Mouse (Mus musculus): Measurements from ENCODE around the gene Ppp3ca. TPM values are rescaled to one million over a fixed set of nuclear protein-coding genes. Genes with fewer than 3 reads are reported as not detected.

Gene Ppp3ca
- polyA plus RNA-seq, 1 experiment from 2014 or later = 52.2 TPM

DNA sequence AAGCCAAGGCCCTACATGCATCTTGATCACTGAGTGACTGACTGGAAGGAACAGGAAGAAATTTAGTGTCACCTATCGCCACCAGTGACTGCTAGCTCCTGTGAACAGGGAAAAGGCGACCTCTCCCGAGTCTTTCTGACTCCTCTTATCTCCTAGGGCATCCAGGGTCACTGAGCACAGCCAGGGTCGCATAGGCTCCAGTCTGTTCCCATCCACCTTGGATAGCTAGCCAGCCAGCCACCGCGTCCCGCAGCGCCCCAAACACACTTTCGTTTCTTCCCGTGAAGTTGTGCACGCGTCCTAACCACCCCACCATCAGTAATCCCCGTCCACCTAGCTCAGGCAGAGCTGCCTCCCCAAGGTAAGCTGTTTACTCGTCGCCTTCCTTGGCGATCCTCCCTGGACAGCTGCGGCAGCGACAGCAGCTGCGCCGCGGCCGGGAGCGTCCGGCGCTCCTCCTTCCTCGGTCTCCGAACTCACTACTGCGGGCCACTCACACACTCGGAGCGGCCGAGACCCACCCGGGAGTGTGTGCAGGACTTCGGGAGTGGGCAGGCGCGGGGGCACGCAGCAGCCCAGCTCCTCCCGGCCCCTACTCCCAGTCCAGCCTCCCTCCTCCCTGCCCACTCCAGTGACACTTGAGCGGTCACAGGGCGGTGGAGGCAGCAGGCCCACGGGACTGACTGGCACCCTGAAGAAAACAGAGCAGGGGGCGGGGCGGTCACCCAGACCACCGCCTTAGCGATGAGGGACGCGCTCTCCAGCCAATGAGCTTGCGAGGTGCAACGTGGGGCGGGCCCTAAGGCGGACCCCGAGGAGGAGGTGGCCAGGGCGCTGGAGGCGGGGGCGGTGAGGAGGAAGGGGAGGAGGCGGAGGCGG lies 454 bp upstream of the Ppp3ca start:
- Histone ChIP-seq H3K27me3 (ENCODE audit: control insufficient read depth, insufficient read depth, low read length) (no peaks in the 10 kb centered on the region), H3K4me3 (ENCODE audit: low read depth, low read length) (peak overlapping the region; percentile 88), H3K4me1 (ENCODE audit: control insufficient read depth, insufficient read depth, low read length) (peaks cover 10% of the 10 kb centered on the region), H3K9me3 (replicated peaks; ENCODE audit: control insufficient read depth, low read length) (no peaks in the 10 kb centered on the region), H3K9ac (ENCODE audit: low read depth, low read length) (peak overlapping the region; percentile 90), H3K36me3 (ENCODE audit: control insufficient read depth, insufficient read depth, low read length) (no peaks in the 10 kb centered on the region), H3K27ac (ENCODE audit: low read depth, low read length) (peak overlapping the region; percentile 94), H3K4me2 (peak overlapping the region; percentile 66)
- WGBS (ENCODE audit: insufficient replicate concordance) = under 1% methylated on average over 49 of the region's 56 CpGs
- ATAC-seq (replicated peaks; ENCODE audit: insufficient number of reproducible peaks, low FRiP score, low TSS enrichment) = peak; percentile 99

- WGBS (ENCODE audit: insufficient replicate concordance) = 1% methylated on average over 72 of the region's 92 CpGs
- H3K27ac ChIP-seq (ENCODE audit: low read depth, low read length) = peak overlapping the region; percentile 94
- H3K9me3 ChIP-seq (replicated peaks; ENCODE audit: control insufficient read depth, low read length) = no peaks in the 10 kb centered on the region
- peak overlapping the region; percentile 66 for H3K4me2 ChIP-seq
- H3K9ac ChIP-seq (ENCODE audit: low read depth, low read length) = peak overlapping the region; percentile 88
- peaks cover 10% of the 10 kb centered on the region for H3K4me1 ChIP-seq (ENCODE audit: control insufficient read depth, insufficient read depth, low read length)
- peak; percentile 16 for ATAC-seq (replicated peaks; ENCODE audit: insufficient number of reproducible peaks, low FRiP score, low TSS enrichment)
- H3K27me3 ChIP-seq (ENCODE audit: control insufficient read depth, insufficient read depth, low read length) = no peaks in the 10 kb centered on the region
- H3K36me3 ChIP-seq (ENCODE audit: control insufficient read depth, insufficient read depth, low read length) = no peaks in the 10 kb centered on the region
- peak overlapping the region; percentile 88 for H3K4me3 ChIP-seq (ENCODE audit: low read depth, low read length)
Measured at GRCm38 (mm10) chr3:136670360-136671131, 622 bp downstream of the Ppp3ca start.

- Histone ChIP-seq H3K27ac (ENCODE audit: low read depth, low read length) (peak overlapping the region; percentile 94), H3K4me1 (ENCODE audit: control insufficient read depth, insufficient read depth, low read length) (peaks cover 10% of the 10 kb centered on the region), H3K4me3 (ENCODE audit: low read depth, low read length) (peak overlapping the region; percentile 88), H3K9ac (ENCODE audit: low read depth, low read length) (peak overlapping the region; percentile 88), H3K36me3 (ENCODE audit: control insufficient read depth, insufficient read depth, low read length) (no peaks in the 10 kb centered on the region), H3K4me2 (peak overlapping the region; percentile 66), H3K9me3 (replicated peaks; ENCODE audit: control insufficient read depth, low read length) (no peaks in the 10 kb centered on the region), H3K27me3 (ENCODE audit: control insufficient read depth, insufficient read depth, low read length) (no peaks in the 10 kb centered on the region)
- under 1% methylated on average over 35 of the region's 52 CpGs for WGBS (ENCODE audit: insufficient replicate concordance)
- ATAC-seq (replicated peaks; ENCODE audit: insufficient number of reproducible peaks, low FRiP score, low TSS enrichment) = peak; percentile 11; the same call in 1 of the 2 replicates
Measured at GRCm38 (mm10) chr3:136671161-136671939, 1.4 kb downstream of the Ppp3ca start.

GRCm38 (mm10) chr3:136671940-136672278 lies 2.0 kb downstream of the Ppp3ca start:
- Histone ChIP-seq H3K27ac (ENCODE audit: low read depth, low read length) (no peak overlapping the region), H3K4me1 (ENCODE audit: control insufficient read depth, insufficient read depth, low read length) (peaks cover 10% of the 10 kb centered on the region), H3K27me3 (ENCODE audit: control insufficient read depth, insufficient read depth, low read length) (no peaks in the 10 kb centered on the region), H3K9ac (ENCODE audit: low read depth, low read length) (peak overlapping the region; percentile 88), H3K4me2 (peak overlapping the region; percentile 66), H3K4me3 (ENCODE audit: low read depth, low read length) (peak overlapping the region; percentile 88), H3K9me3 (replicated peaks; ENCODE audit: control insufficient read depth, low read length) (no peaks in the 10 kb centered on the region), H3K36me3 (ENCODE audit: control insufficient read depth, insufficient read depth, low read length) (no peaks in the 10 kb centered on the region)
- no peak for ATAC-seq (replicated peaks; ENCODE audit: insufficient number of reproducible peaks, low FRiP score, low TSS enrichment)
- WGBS (ENCODE audit: insufficient replicate concordance) = 4% methylated on average over 5 of the region's 5 CpGs

- ATAC-seq (replicated peaks; ENCODE audit: insufficient number of reproducible peaks, low FRiP score, low TSS enrichment) = no peak
- H3K9me3 ChIP-seq (replicated peaks; ENCODE audit: control insufficient read depth, low read length) = no peaks in the 10 kb centered on the region
- H3K36me3 ChIP-seq (ENCODE audit: control insufficient read depth, insufficient read depth, low read length) = no peaks in the 10 kb centered on the region
- H3K4me1 ChIP-seq (ENCODE audit: control insufficient read depth, insufficient read depth, low read length) = peaks cover 14% of the 10 kb centered on the region
- peak overlapping the region; percentile 66 for H3K4me2 ChIP-seq
- no peak overlapping the region for H3K27ac ChIP-seq (ENCODE audit: low read depth, low read length)
- no peaks in the 10 kb centered on the region for H3K27me3 ChIP-seq (ENCODE audit: control insufficient read depth, insufficient read depth, low read length)
- no peak overlapping the region for H3K9ac ChIP-seq (ENCODE audit: low read depth, low read length)
- WGBS (ENCODE audit: insufficient replicate concordance) = 76% methylated on average over 3 of the region's 3 CpGs
- peak overlapping the region; percentile 88; the same call in 1 of the 2 replicates for H3K4me3 ChIP-seq (ENCODE audit: low read depth, low read length)
Measured at GRCm38 (mm10) chr3:136672870-136673269, 2.9 kb downstream of the Ppp3ca start.

GRCm38 (mm10) chr3:136673363-136673762 lies 3.4 kb downstream of the Ppp3ca start:
- H3K4me3 ChIP-seq (ENCODE audit: low read depth, low read length) = no peak overlapping the region
- H3K9ac ChIP-seq (ENCODE audit: low read depth, low read length) = no peak overlapping the region
- H3K36me3 ChIP-seq (ENCODE audit: control insufficient read depth, insufficient read depth, low read length) = no peaks in the 10 kb centered on the region
- H3K4me1 ChIP-seq (ENCODE audit: control insufficient read depth, insufficient read depth, low read length) = peaks cover 14% of the 10 kb centered on the region
- no peak for ATAC-seq (replicated peaks; ENCODE audit: insufficient number of reproducible peaks, low FRiP score, low TSS enrichment)
- no peaks in the 10 kb centered on the region for H3K27me3 ChIP-seq (ENCODE audit: control insufficient read depth, insufficient read depth, low read length)
- 53% methylated on average over 2 of the region's 2 CpGs for WGBS (ENCODE audit: insufficient replicate concordance)
- H3K9me3 ChIP-seq (replicated peaks; ENCODE audit: control insufficient read depth, low read length) = no peaks in the 10 kb centered on the region
- H3K27ac ChIP-seq (ENCODE audit: low read depth, low read length) = no peak overlapping the region
- H3K4me2 ChIP-seq = peak overlapping the region; percentile 3; the same call in 1 of the 2 replicates

- Histone ChIP-seq H3K36me3 (ENCODE audit: control insufficient read depth, insufficient read depth, low read length) (no peaks in the 10 kb centered on the region), H3K27me3 (ENCODE audit: control insufficient read depth, insufficient read depth, low read length) (no peaks in the 10 kb centered on the region), H3K9ac (ENCODE audit: low read depth, low read length) (no peak overlapping the region), H3K9me3 (replicated peaks; ENCODE audit: control insufficient read depth, low read length) (no peaks in the 10 kb centered on the region), H3K4me3 (ENCODE audit: low read depth, low read length) (no peak overlapping the region), H3K4me1 (ENCODE audit: control insufficient read depth, insufficient read depth, low read length) (peaks cover 17% of the 10 kb centered on the region), H3K27ac (ENCODE audit: low read depth, low read length) (no peak overlapping the region), H3K4me2 (no peak overlapping the region)
- WGBS (ENCODE audit: insufficient replicate concordance) = 76% methylated on average over 5 of the region's 5 CpGs
- ATAC-seq (replicated peaks; ENCODE audit: insufficient number of reproducible peaks, low FRiP score, low TSS enrichment) = no peak
Measured at GRCm38 (mm10) chr3:136674486-136674885, 4.6 kb downstream of the Ppp3ca start.

DNA sequence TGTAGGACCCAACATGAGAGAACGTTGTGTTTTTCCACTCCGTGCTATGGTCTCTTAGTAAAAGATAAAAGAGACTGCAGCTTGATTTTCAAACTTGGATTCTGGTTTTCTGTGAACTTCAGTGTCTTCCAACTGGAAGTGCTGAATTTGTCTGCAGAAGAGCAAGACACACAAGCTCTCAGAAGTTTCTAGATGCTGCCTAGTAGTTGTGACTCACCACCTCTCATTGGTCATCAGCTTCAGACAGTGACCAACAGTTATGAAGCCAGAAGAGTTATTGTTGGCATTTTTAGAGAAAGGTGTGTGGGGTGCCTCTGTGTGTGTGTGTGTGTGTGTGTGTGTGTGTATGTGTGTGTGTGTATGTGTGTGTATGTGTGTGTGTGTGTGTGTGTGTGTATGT lies 7.1 kb downstream of the Ppp3ca start:
- ATAC-seq (replicated peaks; ENCODE audit: insufficient number of reproducible peaks, low FRiP score, low TSS enrichment) = no peak
- Histone ChIP-seq H3K27me3 (ENCODE audit: control insufficient read depth, insufficient read depth, low read length) (no peaks in the 10 kb centered on the region), H3K36me3 (ENCODE audit: control insufficient read depth, insufficient read depth, low read length) (no peaks in the 10 kb centered on the region), H3K4me1 (ENCODE audit: control insufficient read depth, insufficient read depth, low read length) (peaks cover 26% of the 10 kb centered on the region), H3K27ac (ENCODE audit: low read depth, low read length) (no peak overlapping the region), H3K9ac (ENCODE audit: low read depth, low read length) (no peak overlapping the region), H3K4me3 (ENCODE audit: low read depth, low read length) (no peak overlapping the region), H3K4me2 (no peak overlapping the region), H3K9me3 (replicated peaks; ENCODE audit: control insufficient read depth, low read length) (no peaks in the 10 kb centered on the region)
- WGBS (ENCODE audit: insufficient replicate concordance) = 74% methylated on average over 2 of the region's 2 CpGs
